Mouse (Mus musculus) testis, adult 2 months (tissue): ENCODE data around the gene Ccl9.

Experiments
- CTCF ChIP-seq: fragments of 200-500 bp; IDR thresholded peaks from 2 replicates; pipeline ENCODE4 v1.5.1; 2012; ENCODE audit warnings: low read depth, mild to moderate bottlenecking, inconsistent platforms, low read length, moderate library complexity; ENCODE audit not compliant: control insufficient read depth, insufficient read depth, insufficient replicate concordance
- POLR2A ChIP-seq: fragments of 200-500 bp; IDR thresholded peaks from 2 replicates; pipeline ENCODE4 v1.6.1; 2012; ENCODE audit warnings: low read depth, mild to moderate bottlenecking, inconsistent platforms, low read length, moderate library complexity; ENCODE audit not compliant: control insufficient read depth

DNA sequence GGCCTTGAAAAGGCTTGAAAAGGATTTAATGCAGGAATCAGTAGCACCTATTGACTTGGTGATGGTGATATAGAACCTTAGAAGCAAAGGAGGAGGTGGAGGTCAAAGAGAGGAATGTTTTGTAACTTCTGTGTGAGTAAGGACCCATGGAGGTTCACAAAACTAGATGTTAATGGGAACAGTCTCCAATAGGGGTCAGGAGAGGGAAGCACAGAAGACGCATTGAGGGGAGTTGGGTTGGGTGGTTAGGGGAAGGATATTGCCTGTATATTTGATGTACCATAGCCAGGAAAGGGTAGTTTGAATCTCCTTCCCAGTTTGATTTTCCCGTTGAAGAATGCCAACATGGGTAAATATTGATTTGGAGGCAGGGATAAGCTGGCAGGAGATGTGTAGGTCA is 5.8 kb upstream of the Ccl9 start:
- TF ChIP-seq POLR2A (no peak), CTCF (no peak)
